Mouse (Mus musculus): ENCODE data around the gene Atp6v1g2. TPM values are rescaled to one million over a fixed set of nuclear protein-coding genes. Genes with fewer than 3 reads are reported as not detected.
A peak's percentile ranks its signal among the peaks of the same experiment; 100 is the strongest.

Gene Atp6v1g2
- polyA plus RNA-seq, 1 experiment from 2014 or later = 3.0 TPM

DNA sequence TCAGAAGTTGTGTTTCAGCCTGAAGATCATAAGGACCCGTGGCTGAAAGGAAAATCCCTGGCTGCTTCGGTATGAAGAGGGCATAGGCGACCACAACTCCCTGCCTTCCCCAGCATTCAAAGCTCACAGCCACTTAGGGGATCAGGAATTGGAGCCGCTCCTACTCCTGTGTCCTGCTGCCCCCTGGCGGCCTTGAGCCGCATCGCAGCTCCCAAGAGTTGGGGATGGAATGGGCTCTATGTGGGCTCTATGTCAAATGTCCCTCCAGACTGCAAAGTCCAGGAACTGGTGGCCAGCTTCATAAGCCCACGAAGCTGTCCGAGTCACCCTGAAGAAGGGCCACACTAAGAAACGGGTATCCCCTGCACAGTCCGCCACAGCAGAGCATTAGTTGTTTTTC, 41.3 kb downstream of the Atp6v1g2 start:
- no peak overlapping the region for H3K27ac ChIP-seq (replicated peaks)
- 7% methylated on average over 11 of the region's 11 CpGs for WGBS
- no peak overlapping the region for H3K4me2 ChIP-seq (replicated peaks; ENCODE audit: low read depth)
- no peaks in the 10 kb centered on the region for H3K27me3 ChIP-seq (ENCODE audit: control insufficient read depth, insufficient read depth, low read length)
- H3K36me3 ChIP-seq (ENCODE audit: control insufficient read depth, insufficient read depth, low read length) = no peaks in the 10 kb centered on the region
- H3K4me3 ChIP-seq (ENCODE audit: low read depth, low read length) = no peak overlapping the region
- no peak overlapping the region for H3K9ac ChIP-seq (ENCODE audit: low read length)
- peak; percentile 53 for ATAC-seq (ENCODE audit: low FRiP score, low TSS enrichment)
- no peaks in the 10 kb centered on the region for H3K4me1 ChIP-seq (replicated peaks; ENCODE audit: control insufficient read depth, insufficient read depth)
- no peaks in the 10 kb centered on the region for H3K9me3 ChIP-seq (ENCODE audit: control insufficient read depth, low read length)
- peak; percentile 80 for DNase-seq (ENCODE audit: low spot score)
- TF ChIP-seq EP300 (optimal IDR thresholded peaks at IDR 0.05) = no peak
- TF ChIP-seq CTCF (IDR thresholded peaks at IDR 0.05; ENCODE audit: low read depth) = peak; percentile 92

DNA sequence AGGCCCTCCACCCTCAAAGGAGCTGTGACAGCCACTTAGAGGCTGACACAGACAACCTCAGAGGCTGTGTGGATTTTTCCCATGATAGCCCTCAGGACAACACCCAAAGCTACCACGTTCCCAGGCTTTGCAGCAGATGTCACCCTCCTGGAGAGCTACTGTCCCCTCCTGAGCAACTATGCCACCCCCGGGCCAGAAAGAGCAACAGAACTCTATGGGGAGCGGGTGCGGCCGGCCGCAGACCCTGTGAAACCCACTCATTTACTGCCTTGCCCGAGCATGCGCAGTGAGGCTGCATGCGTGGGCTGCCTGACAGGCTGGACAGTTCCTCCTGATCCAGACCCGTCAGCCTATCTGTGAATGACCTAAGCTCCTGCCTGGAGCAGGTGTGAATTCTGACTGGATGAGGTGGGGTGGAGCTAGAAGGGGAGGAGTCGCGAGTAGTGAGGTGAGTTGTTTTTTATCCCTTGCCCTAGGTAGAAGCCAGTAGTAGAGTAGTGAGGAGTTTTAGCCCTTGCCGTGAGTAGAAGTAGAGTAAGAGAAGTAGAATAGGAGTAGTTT, 42.9 kb downstream of the Atp6v1g2 start:
- WGBS = 13% methylated on average over 13 of the region's 13 CpGs

DNA sequence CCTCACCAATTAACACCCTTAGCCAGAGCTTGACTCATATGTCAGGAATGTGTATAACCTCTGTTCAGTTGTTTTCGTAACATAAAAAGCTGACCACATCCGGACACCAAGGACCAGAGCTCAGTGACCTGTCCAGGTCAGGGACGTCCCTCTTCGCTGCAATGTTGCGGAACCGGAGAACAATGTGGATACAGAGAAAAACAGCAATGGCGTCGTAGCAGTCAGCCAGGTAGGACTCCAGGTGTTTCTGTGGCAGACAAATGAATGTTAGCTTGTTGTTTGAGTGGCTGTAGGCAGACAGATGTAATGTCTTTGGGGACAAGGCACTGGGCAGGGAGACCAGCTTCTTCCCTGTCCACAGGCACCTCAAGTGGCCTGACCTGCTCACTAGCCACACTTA, 44.6 kb downstream of the Atp6v1g2 start:
- H3K4me3 ChIP-seq (ENCODE audit: low read depth, low read length) = no peak overlapping the region
- ATAC-seq (ENCODE audit: low FRiP score, low TSS enrichment) = no peak
- 80% methylated on average over 8 of the region's 8 CpGs for WGBS

More for the DNA sequence above, 42.9 kb downstream of the Atp6v1g2 start:
- Histone ChIP-seq H3K9me3 (ENCODE audit: control insufficient read depth, low read length) (no peaks in the 10 kb centered on the region), H3K4me1 (replicated peaks; ENCODE audit: control insufficient read depth, insufficient read depth) (no peaks in the 10 kb centered on the region), H3K36me3 (ENCODE audit: control insufficient read depth, insufficient read depth, low read length) (no peaks in the 10 kb centered on the region), H3K27me3 (ENCODE audit: control insufficient read depth, insufficient read depth, low read length) (no peaks in the 10 kb centered on the region), H3K4me2 (replicated peaks; ENCODE audit: low read depth) (no peak overlapping the region), H3K4me3 (ENCODE audit: low read depth, low read length) (no peak overlapping the region), H3K9ac (ENCODE audit: low read length) (no peak overlapping the region), H3K27ac (replicated peaks) (no peak overlapping the region)
- ATAC-seq (ENCODE audit: low FRiP score, low TSS enrichment) = peak; percentile 48; the same call in 1 of the 2 replicates
- peak; percentile 40 for DNase-seq (ENCODE audit: low spot score)
- TF ChIP-seq CTCF (IDR thresholded peaks at IDR 0.05; ENCODE audit: low read depth) (no peak), EP300 (optimal IDR thresholded peaks at IDR 0.05) (no peak)

DNA sequence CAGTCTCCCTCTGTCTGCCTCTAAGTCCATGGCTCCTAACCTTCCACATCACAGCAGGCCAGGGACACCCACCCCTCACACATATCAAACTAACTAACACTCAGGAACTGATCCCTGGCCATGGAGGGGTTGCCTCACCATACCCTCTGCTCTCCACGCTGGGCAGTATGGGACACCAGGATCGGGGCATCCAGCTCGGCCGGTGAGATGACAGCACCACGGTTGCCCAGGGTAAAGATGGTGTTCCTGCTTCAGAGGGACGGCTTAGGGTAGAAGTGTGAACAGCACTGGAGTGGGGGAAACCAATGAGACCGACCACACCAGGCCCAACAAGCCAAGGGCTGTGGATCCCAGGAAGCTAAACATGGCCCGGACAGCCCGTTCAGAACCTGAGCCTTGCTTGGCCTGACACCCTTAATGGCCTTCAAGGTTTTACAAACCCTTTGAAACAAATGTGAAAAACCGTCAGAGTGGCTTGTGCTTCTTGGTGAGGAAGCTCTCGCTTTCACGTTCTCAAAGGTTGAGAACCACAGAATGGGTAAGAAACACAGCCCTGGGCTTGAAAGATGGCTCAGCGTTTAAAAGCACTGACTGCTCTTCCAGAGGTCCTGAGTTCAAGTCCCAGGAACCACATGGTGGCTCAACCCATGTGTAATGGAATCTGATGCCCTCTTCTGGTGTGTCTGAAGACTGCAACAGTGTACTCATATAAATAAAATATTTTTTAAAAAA, 45.7 kb downstream of the Atp6v1g2 start:
- DNase-seq (ENCODE audit: low spot score) = no peak
- no peak overlapping the region for H3K4me2 ChIP-seq (replicated peaks; ENCODE audit: low read depth)
- no peaks in the 10 kb centered on the region for H3K4me1 ChIP-seq (replicated peaks; ENCODE audit: control insufficient read depth, insufficient read depth)
- ATAC-seq (ENCODE audit: low FRiP score, low TSS enrichment) = no peak
- H3K27me3 ChIP-seq (ENCODE audit: control insufficient read depth, insufficient read depth, low read length) = no peaks in the 10 kb centered on the region
- no peaks in the 10 kb centered on the region for H3K9me3 ChIP-seq (ENCODE audit: control insufficient read depth, low read length)
- WGBS = 84% methylated on average over 13 of the region's 13 CpGs
- no peak for TF ChIP-seq EP300 (optimal IDR thresholded peaks at IDR 0.05)
- TF ChIP-seq CTCF (IDR thresholded peaks at IDR 0.05; ENCODE audit: low read depth) = no peak
- no peaks in the 10 kb centered on the region for H3K36me3 ChIP-seq (ENCODE audit: control insufficient read depth, insufficient read depth, low read length)
- H3K9ac ChIP-seq (ENCODE audit: low read length) = no peak overlapping the region
- no peak overlapping the region for H3K4me3 ChIP-seq (ENCODE audit: low read depth, low read length)
- no peak overlapping the region for H3K27ac ChIP-seq (replicated peaks)

More for the DNA sequence above, 44.6 kb downstream of the Atp6v1g2 start:
- Histone ChIP-seq H3K4me1 (replicated peaks; ENCODE audit: control insufficient read depth, insufficient read depth) (no peaks in the 10 kb centered on the region), H3K9me3 (ENCODE audit: control insufficient read depth, low read length) (no peaks in the 10 kb centered on the region), H3K9ac (ENCODE audit: low read length) (no peak overlapping the region), H3K27ac (replicated peaks) (no peak overlapping the region), H3K36me3 (ENCODE audit: control insufficient read depth, insufficient read depth, low read length) (no peaks in the 10 kb centered on the region), H3K27me3 (ENCODE audit: control insufficient read depth, insufficient read depth, low read length) (no peaks in the 10 kb centered on the region), H3K4me2 (replicated peaks; ENCODE audit: low read depth) (no peak overlapping the region)
- TF ChIP-seq EP300 (optimal IDR thresholded peaks at IDR 0.05) (no peak), CTCF (IDR thresholded peaks at IDR 0.05; ENCODE audit: low read depth) (no peak)
- DNase-seq (ENCODE audit: low spot score) = no peak

DNA sequence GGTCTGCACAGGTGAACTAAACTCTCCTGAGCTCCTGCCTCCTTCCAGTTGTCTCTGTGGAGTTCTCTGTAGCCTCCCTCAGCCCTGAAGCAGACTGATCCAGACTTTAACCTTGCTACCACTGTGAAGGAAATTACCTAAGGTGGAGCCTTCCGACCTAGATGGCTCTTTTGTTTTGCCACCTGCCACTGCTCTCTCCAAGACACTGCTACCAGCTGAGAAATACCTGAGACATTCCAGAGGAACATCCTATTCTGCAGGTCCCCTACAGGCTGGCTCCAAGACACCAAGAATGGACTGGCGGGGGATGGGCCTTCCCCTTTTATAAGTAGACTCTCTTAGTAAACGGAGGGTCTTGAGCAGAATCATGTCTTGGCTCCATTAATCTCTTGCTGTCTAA, 46.8 kb downstream of the Atp6v1g2 start:
- Histone ChIP-seq H3K9me3 (ENCODE audit: control insufficient read depth, low read length) (no peaks in the 10 kb centered on the region), H3K36me3 (ENCODE audit: control insufficient read depth, insufficient read depth, low read length) (no peaks in the 10 kb centered on the region), H3K27ac (replicated peaks) (no peak overlapping the region), H3K9ac (ENCODE audit: low read length) (no peak overlapping the region), H3K4me3 (ENCODE audit: low read depth, low read length) (no peak overlapping the region), H3K4me2 (replicated peaks; ENCODE audit: low read depth) (no peak overlapping the region), H3K4me1 (replicated peaks; ENCODE audit: control insufficient read depth, insufficient read depth) (no peaks in the 10 kb centered on the region), H3K27me3 (ENCODE audit: control insufficient read depth, insufficient read depth, low read length) (no peaks in the 10 kb centered on the region)
- WGBS = 54% methylated on average over 3 of the region's 3 CpGs
- TF ChIP-seq CTCF (IDR thresholded peaks at IDR 0.05; ENCODE audit: low read depth) (no peak), EP300 (optimal IDR thresholded peaks at IDR 0.05) (no peak)
- no peak for ATAC-seq (ENCODE audit: low FRiP score, low TSS enrichment)
- no peak for DNase-seq (ENCODE audit: low spot score)

DNA sequence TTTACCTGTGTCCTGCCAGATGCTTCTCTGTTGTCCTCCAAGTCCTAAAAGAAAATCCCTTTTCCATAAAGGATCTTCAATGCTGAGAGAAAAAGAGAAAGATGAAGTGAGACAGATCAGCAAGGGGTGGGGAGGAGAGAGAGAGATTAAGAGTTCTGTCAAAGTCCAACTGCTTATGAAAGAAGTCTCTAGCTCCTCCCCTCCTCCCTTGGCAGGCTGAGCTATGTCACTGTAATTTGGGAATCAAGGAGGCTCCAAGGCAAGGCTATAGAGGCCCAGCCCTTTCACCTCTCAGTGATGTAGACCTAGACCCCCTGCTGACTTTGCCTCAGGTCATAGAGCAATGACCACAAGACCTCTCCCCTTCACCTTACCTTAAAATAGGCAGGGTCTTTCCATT, 52.0 kb downstream of the Atp6v1g2 start:
- DNase-seq (ENCODE audit: low spot score) = no peak
- no peak for TF ChIP-seq EP300 (optimal IDR thresholded peaks at IDR 0.05)
- no peak for TF ChIP-seq CTCF (IDR thresholded peaks at IDR 0.05; ENCODE audit: low read depth)
- Histone ChIP-seq H3K36me3 (ENCODE audit: control insufficient read depth, insufficient read depth, low read length) (no peaks in the 10 kb centered on the region), H3K4me1 (replicated peaks; ENCODE audit: control insufficient read depth, insufficient read depth) (no peaks in the 10 kb centered on the region), H3K4me3 (ENCODE audit: low read depth, low read length) (no peak overlapping the region), H3K9me3 (ENCODE audit: control insufficient read depth, low read length) (no peaks in the 10 kb centered on the region), H3K4me2 (replicated peaks; ENCODE audit: low read depth) (no peak overlapping the region), H3K9ac (ENCODE audit: low read length) (no peak overlapping the region), H3K27ac (replicated peaks) (no peak overlapping the region), H3K27me3 (ENCODE audit: control insufficient read depth, insufficient read depth, low read length) (no peaks in the 10 kb centered on the region)
- ATAC-seq (ENCODE audit: low FRiP score, low TSS enrichment) = no peak

Small RNAs within 50 kb of the gene (microRNA-seq; reads per million reads assigned to microRNA genes)
- gene Mir6973a = not detected
- not detected for gene Mir6974
- 1.6 reads per million for gene Mir6975
- gene Mir8094 = not detected

Other genes with a start within 250 kb of the Atp6v1g2 start
- gene Vars, start 232.7 kb upstream of the Atp6v1g2 start, polyA plus RNA-seq (2015; fragmentation: Nextera tagmentation; extraction: Ambion mirVana) = 35.5 and 40.2 TPM in 2 replicates
- gene Vwa7, start 217.1 kb upstream of the Atp6v1g2 start, polyA plus RNA-seq (2015; fragmentation: Nextera tagmentation; extraction: Ambion mirVana) = 0.28 and 0.36 TPM in 2 replicates
- 8.0 and 8.2 TPM in 2 replicates for gene Sapcd1, start 205.6 kb upstream of the Atp6v1g2 start, polyA plus RNA-seq (2015; fragmentation: Nextera tagmentation; extraction: Ambion mirVana)
- gene Msh5, start 186.9 kb upstream of the Atp6v1g2 start, polyA plus RNA-seq (2015; fragmentation: Nextera tagmentation; extraction: Ambion mirVana) = 1.9 and 2.7 TPM in 2 replicates
- gene Clic1, start 183.7 kb upstream of the Atp6v1g2 start, polyA plus RNA-seq (2015; fragmentation: Nextera tagmentation; extraction: Ambion mirVana) = 344 and 360 TPM in 2 replicates
- 84.8 and 86.8 TPM in 2 replicates for gene Ddah2, start 174.6 kb upstream of the Atp6v1g2 start, polyA plus RNA-seq (2015; fragmentation: Nextera tagmentation; extraction: Ambion mirVana)
- gene Ly6g6c, start 168.3 kb upstream of the Atp6v1g2 start, polyA plus RNA-seq (2015; fragmentation: Nextera tagmentation; extraction: Ambion mirVana) = 260 and 317 TPM in 2 replicates
- gene Mpig6b, start 167.5 kb upstream of the Atp6v1g2 start, polyA plus RNA-seq (2015; fragmentation: Nextera tagmentation; extraction: Ambion mirVana) = 0.49 and 0.96 TPM in 2 replicates
- gene Ly6g6e, start 156.8 kb upstream of the Atp6v1g2 start, polyA plus RNA-seq (2015; fragmentation: Nextera tagmentation; extraction: Ambion mirVana) = 109 and 113 TPM in 2 replicates
- 7.1 and 7.7 TPM in 2 replicates for gene Ly6g6d, start 155.6 kb upstream of the Atp6v1g2 start, polyA plus RNA-seq (2015; fragmentation: Nextera tagmentation; extraction: Ambion mirVana)
- gene Ly6g6f, start 148.1 kb upstream of the Atp6v1g2 start, polyA plus RNA-seq (2015; fragmentation: Nextera tagmentation; extraction: Ambion mirVana) = 0.13 TPM in 1 of 2 replicates, not detected in the other
- gene Abhd16a, start 144.4 kb upstream of the Atp6v1g2 start, polyA plus RNA-seq (2015; fragmentation: Nextera tagmentation; extraction: Ambion mirVana) = 74.2 and 75.0 TPM in 2 replicates
- not detected in 2 replicates for gene Ly6g5c, start 125.4 kb upstream of the Atp6v1g2 start, polyA plus RNA-seq (2015; fragmentation: Nextera tagmentation; extraction: Ambion mirVana)
- gene Ly6g5b, start 118.2 kb upstream of the Atp6v1g2 start, polyA plus RNA-seq (2015; fragmentation: Nextera tagmentation; extraction: Ambion mirVana) = 0.18 and 0.27 TPM in 2 replicates
- gene Gpank1, start 112.2 kb upstream of the Atp6v1g2 start, polyA plus RNA-seq (2015; fragmentation: Nextera tagmentation; extraction: Ambion mirVana) = 11.2 and 11.3 TPM in 2 replicates
- gene Csnk2b, start 111.6 kb upstream of the Atp6v1g2 start, polyA plus RNA-seq (2015; fragmentation: Nextera tagmentation; extraction: Ambion mirVana) = 323 and 329 TPM in 2 replicates
- gene D17H6S53E, start 107.3 kb upstream of the Atp6v1g2 start, polyA plus RNA-seq (2015; fragmentation: Nextera tagmentation; extraction: Ambion mirVana) = 14.4 and 15.5 TPM in 2 replicates
- gene Apom, start 101.6 kb upstream of the Atp6v1g2 start, polyA plus RNA-seq (2015; fragmentation: Nextera tagmentation; extraction: Ambion mirVana) = 1.3 and 3.2 TPM in 2 replicates
- 28.1 and 30.6 TPM in 2 replicates for gene Bag6, start 98.5 kb upstream of the Atp6v1g2 start, polyA plus RNA-seq (2015; fragmentation: Nextera tagmentation; extraction: Ambion mirVana)
- 45.4 and 49.3 TPM in 2 replicates for gene Prrc2a, start 68.8 kb upstream of the Atp6v1g2 start, polyA plus RNA-seq (2015; fragmentation: Nextera tagmentation; extraction: Ambion mirVana)
- 24.3 and 25.2 TPM in 2 replicates for gene Aif1, start 57.6 kb upstream of the Atp6v1g2 start, polyA plus RNA-seq (2015; fragmentation: Nextera tagmentation; extraction: Ambion mirVana)
- 17.5 and 19.3 TPM in 2 replicates for gene Lst1, start 45.2 kb upstream of the Atp6v1g2 start, polyA plus RNA-seq (2015; fragmentation: Nextera tagmentation; extraction: Ambion mirVana)
- 0.63 and 0.78 TPM in 2 replicates for gene Ltb, start 39.2 kb upstream of the Atp6v1g2 start, polyA plus RNA-seq (2015; fragmentation: Nextera tagmentation; extraction: Ambion mirVana)
- 0.32 and 0.40 TPM in 2 replicates for gene Tnf, start 31.7 kb upstream of the Atp6v1g2 start, polyA plus RNA-seq (2015; fragmentation: Nextera tagmentation; extraction: Ambion mirVana)
- gene Lta, start 28.3 kb upstream of the Atp6v1g2 start, polyA plus RNA-seq (2015; fragmentation: Nextera tagmentation; extraction: Ambion mirVana) = 0.11 and 0.16 TPM in 2 replicates
- gene Gm16181, start 12.8 kb upstream of the Atp6v1g2 start, polyA plus RNA-seq (2015; fragmentation: Nextera tagmentation; extraction: Ambion mirVana) = 0.27 and 0.33 TPM in 2 replicates
- gene Nfkbil1, start 2.1 kb downstream of the Atp6v1g2 start, polyA plus RNA-seq (2015; fragmentation: Nextera tagmentation; extraction: Ambion mirVana) = 7.4 and 7.5 TPM in 2 replicates
- 143 and 145 TPM in 2 replicates for gene Ddx39b, start 8.1 kb downstream of the Atp6v1g2 start, polyA plus RNA-seq (2015; fragmentation: Nextera tagmentation; extraction: Ambion mirVana)
- 303 and 307 TPM in 2 replicates for gene H2-D1, start 29.1 kb downstream of the Atp6v1g2 start, polyA plus RNA-seq (2015; fragmentation: Nextera tagmentation; extraction: Ambion mirVana)
- not detected in 2 replicates for gene H2-Q1, start 86.7 kb downstream of the Atp6v1g2 start, polyA plus RNA-seq (2015; fragmentation: Nextera tagmentation; extraction: Ambion mirVana)
- gene H2-Q2, start 108.6 kb downstream of the Atp6v1g2 start, polyA plus RNA-seq (2015; fragmentation: Nextera tagmentation; extraction: Ambion mirVana) = 1.2 and 1.6 TPM in 2 replicates
- 2.7 and 3.3 TPM in 2 replicates for gene H2-Q4, start 146.0 kb downstream of the Atp6v1g2 start, polyA plus RNA-seq (2015; fragmentation: Nextera tagmentation; extraction: Ambion mirVana)
- gene H2-Q6, start 191.2 kb downstream of the Atp6v1g2 start, polyA plus RNA-seq (2015; fragmentation: Nextera tagmentation; extraction: Ambion mirVana) = 0.22 and 0.35 TPM in 2 replicates
- gene H2-Q7, start 205.5 kb downstream of the Atp6v1g2 start, polyA plus RNA-seq (2015; fragmentation: Nextera tagmentation; extraction: Ambion mirVana) = 0.96 and 1.2 TPM in 2 replicates
- gene H2-Q10, start 236.4 kb downstream of the Atp6v1g2 start, polyA plus RNA-seq (2015; fragmentation: Nextera tagmentation; extraction: Ambion mirVana) = 0.99 and 1.4 TPM in 2 replicates

Data from stomach, postnatal 0 days (tissue).